Mouse (Mus musculus) cerebellum, adult 2 months (tissue): ENCODE results near the gene Fhit.

Source experiments
- CTCF ChIP-seq: fragments of 200-500 bp; IDR thresholded peaks from 2 replicates; pipeline ENCODE4 v1.5.1; 2011; ENCODE audit warnings: low read depth, mild to moderate bottlenecking, control low read depth, low read length, moderate library complexity, borderline replicate concordance; ENCODE audit not compliant: insufficient read depth
- POLR2A ChIP-seq: fragments of 200-500 bp; IDR thresholded peaks from 2 replicates; pipeline ENCODE4 v1.6.1; 2011; ENCODE audit warnings: low read length, control low read depth, borderline replicate concordance; ENCODE audit not compliant: insufficient read depth

GRCm38 (mm10) chr14:10300914-10301313, 860.9 kb downstream of the Fhit start:
- no peak for TF ChIP-seq CTCF
- TF ChIP-seq POLR2A = no peak
